Mouse (Mus musculus) midbrain, embryonic 15.5 days (tissue): ENCODE results near the gene Yaf2. TPM values are rescaled to one million over a fixed set of nuclear protein-coding genes. Genes with fewer than 3 reads are reported as not detected.
"Not testable (repeated sequence)": the region's sequence is repeated elsewhere in the genome, so short reads cannot be mapped to it uniquely, and the experiment has no call there.

ENCODE experiments used
- ATAC-seq: fragments of 200-750 bp; cut with Nextera tagmentation; replicated peaks from 2 replicates; pipeline ENCODE4 v1.8.0; 2017; ENCODE audit warnings: moderate TSS enrichment
- H3K27ac ChIP-seq: fragments of 300-500 bp; sonication (generic); 2 replicates; pipeline ENCODE4 v1.5.1; 2015; ENCODE audit warnings: mild to moderate bottlenecking, inconsistent platforms
- H3K27me3 ChIP-seq: fragments of 300-500 bp; sonication (generic); replicated peaks from 2 replicates; pipeline ENCODE4 v1.6.1; 2015; ENCODE audit warnings: inconsistent platforms
- H3K36me3 ChIP-seq: fragments of 300-500 bp; sonication (generic); replicated peaks from 2 replicates; pipeline ENCODE4 v1.6.1; 2015; ENCODE audit warnings: inconsistent platforms
- H3K4me1 ChIP-seq: fragments of 300-500 bp; sonication (generic); 2 replicates; pipeline ENCODE4 v1.6.1; 2015; ENCODE audit warnings: inconsistent platforms
- H3K4me2 ChIP-seq: fragments of 300-500 bp; sonication (generic); 2 replicates; pipeline ENCODE4 v1.6.1; 2015; ENCODE audit warnings: inconsistent platforms, mild to moderate bottlenecking, moderate library complexity
- H3K4me3 ChIP-seq: fragments of 300-500 bp; sonication (generic); 2 replicates; pipeline ENCODE4 v1.5.1; 2015; ENCODE audit warnings: mild to moderate bottlenecking, inconsistent platforms
- H3K9ac ChIP-seq: fragments of 300-500 bp; sonication (generic); 2 replicates; pipeline ENCODE4 v1.6.1; 2015; ENCODE audit warnings: mild to moderate bottlenecking, inconsistent platforms
- H3K9me3 ChIP-seq: fragments of 300-500 bp; sonication (generic); 2 replicates; pipeline ENCODE4 v1.6.1; 2016; ENCODE audit warnings: inconsistent platforms
- WGBS: fragments of 180-500 bp; shearing (Covaris S2); methylation state at CpG from one replicate; pipeline ENCODE4 v1.1.7; 2015; ENCODE audit warnings: mixed read lengths; 5-methylcytosine and 5-hydroxymethylcytosine counted together
- polyA plus RNA-seq: library from polyadenylated mRNA; unstranded; fragments of >200 nt; fragmentation: Nextera tagmentation; extraction: Ambion mirVana; gene quantifications from 2 replicates; pipeline ENCODE4 v1.2.1, GENCODE M21; 2015

Gene Yaf2
- polyA plus RNA-seq, 1 experiment from 2014 or later: 121 TPM

DNA sequence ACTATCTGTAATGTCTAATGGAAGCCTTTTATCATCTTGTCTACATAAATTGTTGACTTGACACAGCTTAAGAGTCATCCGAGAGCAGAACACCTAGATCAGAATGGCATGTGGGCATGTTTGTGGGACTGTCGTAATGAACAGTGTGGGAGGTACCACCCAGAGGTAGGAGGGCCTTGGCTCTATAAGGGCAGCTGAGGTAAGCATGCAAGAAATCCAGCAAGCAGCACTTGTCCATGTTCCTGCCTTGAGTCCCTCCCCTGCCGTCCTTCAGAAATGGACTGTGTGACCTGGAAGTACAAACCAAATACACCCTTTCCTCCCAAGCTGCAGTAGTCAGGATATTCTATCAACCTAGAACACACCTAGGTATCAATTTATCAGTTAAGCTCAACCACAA is 71.5 kb downstream of the Yaf2 start:
- no peak for ATAC-seq
- WGBS: 82% methylated on average over 3 of the region's 3 CpGs
- no peak overlapping the region for H3K4me2 ChIP-seq

DNA sequence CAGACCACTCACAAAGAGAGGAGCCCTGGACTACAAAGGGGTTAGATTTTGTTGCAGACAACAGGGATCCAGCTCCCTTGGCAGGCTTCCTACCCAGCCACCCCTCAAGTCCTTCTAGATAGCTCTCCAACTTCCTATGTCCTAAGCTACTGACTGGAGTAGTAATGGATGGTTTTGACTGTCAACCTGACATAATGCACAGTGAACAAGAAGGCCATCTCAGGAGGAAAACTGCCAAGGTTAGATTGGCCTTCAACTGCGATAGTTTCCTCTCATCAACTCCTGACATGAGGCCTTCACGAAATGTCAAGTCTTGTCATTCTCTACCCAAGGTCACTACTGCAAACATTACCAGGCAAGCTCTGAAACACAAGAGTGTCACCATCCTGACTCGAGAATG is 72.5 kb downstream of the Yaf2 start:
- no peak overlapping the region for H3K4me3 ChIP-seq
- no peak for ATAC-seq
- 95% methylated on average over 3 of the region's 3 CpGs for WGBS
- no peaks in the 10 kb centered on the region for H3K9me3 ChIP-seq
- H3K4me2 ChIP-seq: no peak overlapping the region
- H3K9ac ChIP-seq: no peak overlapping the region
- no peaks in the 10 kb centered on the region for H3K27me3 ChIP-seq
- H3K27ac ChIP-seq: no peak overlapping the region
- no peaks in the 10 kb centered on the region for H3K36me3 ChIP-seq
- H3K4me1 ChIP-seq: no peaks in the 10 kb centered on the region

More for the DNA sequence above, 71.5 kb downstream of the Yaf2 start:
- Histone ChIP-seq H3K27me3 (no peaks in the 10 kb centered on the region), H3K9me3 (no peaks in the 10 kb centered on the region), H3K27ac (no peak overlapping the region), H3K4me1 (no peaks in the 10 kb centered on the region), H3K4me3 (no peak overlapping the region), H3K9ac (no peak overlapping the region), H3K36me3 (no peaks in the 10 kb centered on the region)

DNA sequence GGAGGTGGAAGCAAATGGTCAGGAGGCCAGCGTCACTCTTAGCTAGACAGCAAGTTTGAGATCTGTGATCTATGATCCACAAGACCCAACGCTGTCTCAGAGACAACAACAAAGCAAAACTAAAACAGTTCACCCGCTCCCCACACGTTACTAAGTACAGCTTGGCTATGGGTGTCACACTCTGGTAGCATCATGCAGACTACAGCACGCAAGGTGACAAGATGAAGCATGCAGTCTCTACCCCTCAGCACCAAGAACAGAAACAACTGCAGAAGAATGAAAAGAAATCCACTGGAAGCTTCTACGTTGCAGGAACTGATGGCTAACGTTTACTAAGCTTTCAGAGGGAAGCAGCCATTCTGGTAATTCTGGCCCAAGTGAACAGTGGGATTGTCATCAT is 73.2 kb downstream of the Yaf2 start:
- WGBS: 81% methylated on average over 7 of the region's 7 CpGs
- Histone ChIP-seq H3K36me3 (no peaks in the 10 kb centered on the region; the same call in 1 of the 2 replicates), H3K27ac (no peak overlapping the region), H3K4me3 (no peak overlapping the region), H3K27me3 (no peaks in the 10 kb centered on the region), H3K9me3 (no peaks in the 10 kb centered on the region), H3K4me1 (no peaks in the 10 kb centered on the region), H3K4me2 (no peak overlapping the region), H3K9ac (no peak overlapping the region)
- no peak for ATAC-seq

DNA sequence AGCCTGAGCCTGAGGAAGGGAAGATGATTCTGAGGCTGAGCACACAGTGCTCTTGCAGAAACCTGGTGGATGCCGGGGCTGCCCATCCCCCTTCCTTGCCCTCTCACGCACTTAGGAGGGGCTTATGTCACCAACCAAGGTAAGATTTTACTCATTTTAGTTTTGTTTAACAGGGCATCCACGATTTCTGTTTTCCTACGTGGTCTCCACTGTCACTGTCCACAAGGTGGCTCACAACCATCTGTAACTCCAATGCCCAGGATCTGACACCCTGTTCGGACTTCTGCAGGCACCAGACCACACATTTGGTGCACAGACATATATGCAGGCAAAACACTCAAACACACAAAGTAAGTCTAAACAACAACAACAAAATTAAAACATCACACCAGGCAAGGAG is 73.9 kb downstream of the Yaf2 start:
- no peak overlapping the region for H3K4me2 ChIP-seq
- H3K4me1 ChIP-seq: no peaks in the 10 kb centered on the region
- no peak overlapping the region for H3K27ac ChIP-seq
- no peaks in the 10 kb centered on the region for H3K9me3 ChIP-seq
- WGBS: 68% methylated on average over 5 of the region's 5 CpGs
- H3K27me3 ChIP-seq: no peaks in the 10 kb centered on the region
- H3K4me3 ChIP-seq: no peak overlapping the region
- no peak overlapping the region for H3K9ac ChIP-seq
- no peaks in the 10 kb centered on the region; the same call in 1 of the 2 replicates for H3K36me3 ChIP-seq
- no peak for ATAC-seq

DNA sequence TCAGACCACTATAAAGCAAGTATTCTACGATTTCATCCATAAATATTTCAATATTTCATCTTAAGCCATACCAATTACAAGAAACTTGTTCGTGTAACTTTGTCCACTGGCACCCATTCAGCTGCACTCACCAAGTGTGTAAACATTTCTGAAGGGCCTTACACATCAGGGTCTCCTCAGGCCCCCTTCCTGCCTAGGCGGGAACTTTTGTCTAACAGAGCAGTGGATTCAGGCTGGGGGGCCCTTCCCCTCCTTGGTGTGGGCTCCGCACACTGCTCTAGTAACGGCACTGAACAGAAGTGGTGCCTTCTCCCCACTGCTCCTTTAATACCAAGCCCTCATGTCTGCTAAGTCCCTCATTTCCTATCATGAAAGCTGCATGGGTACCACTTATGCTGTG is 74.5 kb downstream of the Yaf2 start:
- Histone ChIP-seq H3K36me3 (no peaks in the 10 kb centered on the region; the same call in 1 of the 2 replicates), H3K4me2 (no peak overlapping the region), H3K9ac (no peak overlapping the region), H3K27me3 (no peaks in the 10 kb centered on the region), H3K4me1 (no peaks in the 10 kb centered on the region), H3K27ac (no peak overlapping the region), H3K4me3 (no peak overlapping the region), H3K9me3 (no peaks in the 10 kb centered on the region)
- 92% methylated on average over 5 of the region's 5 CpGs for WGBS
- ATAC-seq: no peak

DNA sequence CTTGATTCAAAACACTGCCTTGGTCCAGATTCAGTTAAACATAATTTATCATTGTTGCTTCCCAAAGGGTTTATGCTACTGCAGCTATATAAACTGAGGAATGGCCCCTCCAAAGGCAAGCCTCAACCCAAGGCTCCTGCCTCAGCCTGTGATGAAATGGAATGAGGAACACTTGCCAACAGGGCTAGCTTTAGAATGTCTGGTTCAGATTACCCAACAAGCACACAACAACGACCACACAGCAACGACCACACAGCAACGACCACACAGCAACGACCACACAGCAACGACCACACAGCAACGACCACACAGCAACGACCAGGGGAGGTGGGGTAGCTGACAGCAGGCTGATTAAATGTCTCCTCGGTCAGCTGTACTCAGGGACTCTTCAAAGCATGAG is 76.8 kb downstream of the Yaf2 start:
- H3K27ac ChIP-seq: no peak overlapping the region
- H3K9ac ChIP-seq: no peak overlapping the region
- peaks cover 3% of the 10 kb centered on the region; the same call in 1 of the 2 replicates for H3K36me3 ChIP-seq
- no peak for ATAC-seq
- no peaks in the 10 kb centered on the region for H3K27me3 ChIP-seq
- H3K4me2 ChIP-seq: no peak overlapping the region
- WGBS: 77% methylated on average over 8 of the region's 8 CpGs
- no peaks in the 10 kb centered on the region for H3K9me3 ChIP-seq
- H3K4me1 ChIP-seq: no peaks in the 10 kb centered on the region
- H3K4me3 ChIP-seq: no peak overlapping the region

DNA sequence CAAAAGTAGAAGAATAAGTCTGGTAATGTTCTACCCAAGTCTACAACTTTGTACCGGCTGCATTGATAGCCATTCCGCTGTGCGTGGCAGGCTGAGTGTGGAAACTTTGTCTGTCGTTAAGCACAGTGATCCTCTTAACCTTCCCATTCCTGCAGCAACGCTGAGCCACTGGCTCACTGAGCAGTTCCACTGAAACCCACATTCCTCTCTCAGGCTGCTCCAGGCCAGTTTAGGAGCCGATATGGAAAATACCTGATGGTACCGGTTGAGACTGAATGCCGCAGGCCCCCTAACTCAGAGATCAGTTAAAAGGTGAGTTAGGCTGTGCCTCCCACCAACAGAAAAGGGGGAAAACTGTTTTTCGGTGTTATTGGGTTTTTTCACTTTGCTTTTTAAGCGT is 81.4 kb downstream of the Yaf2 start:
- ATAC-seq: no peak
- no peak overlapping the region for H3K4me3 ChIP-seq
- WGBS: 81% methylated on average over 10 of the region's 10 CpGs
- no peak overlapping the region for H3K4me2 ChIP-seq
- H3K36me3 ChIP-seq: peaks cover 6% of the 10 kb centered on the region; the same call in 1 of the 2 replicates
- H3K27me3 ChIP-seq: no peaks in the 10 kb centered on the region
- H3K9ac ChIP-seq: no peak overlapping the region
- H3K4me1 ChIP-seq: no peaks in the 10 kb centered on the region
- H3K27ac ChIP-seq: no peak overlapping the region
- H3K9me3 ChIP-seq: no peaks in the 10 kb centered on the region

DNA sequence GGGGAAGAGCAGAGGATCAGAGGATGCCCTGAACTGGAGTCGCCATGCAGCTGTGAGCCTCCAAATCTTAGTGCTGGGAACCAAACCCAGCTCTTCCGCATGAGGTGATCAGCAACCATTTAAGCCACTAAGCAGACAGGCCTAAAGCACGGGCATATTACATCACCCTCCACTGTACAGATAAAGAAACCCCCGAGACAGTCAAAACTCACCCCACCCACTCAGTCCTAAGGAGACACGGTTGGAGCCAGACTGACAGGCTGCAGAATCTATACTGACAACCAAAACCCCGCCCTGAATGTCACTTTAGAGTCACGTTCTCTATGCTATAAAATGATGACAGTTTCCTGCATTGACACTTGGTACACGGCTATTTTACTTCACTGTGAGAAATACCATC is 83.6 kb downstream of the Yaf2 start:
- Histone ChIP-seq H3K4me2 (no peak overlapping the region), H3K27me3 (no peaks in the 10 kb centered on the region), H3K9me3 (no peaks in the 10 kb centered on the region), H3K36me3 (peaks cover 6% of the 10 kb centered on the region; the same call in 1 of the 2 replicates), H3K9ac (no peak overlapping the region), H3K27ac (no peak overlapping the region), H3K4me3 (no peak overlapping the region), H3K4me1 (no peaks in the 10 kb centered on the region)
- ATAC-seq: no peak
- WGBS: 86% methylated on average over 8 of the region's 8 CpGs

DNA sequence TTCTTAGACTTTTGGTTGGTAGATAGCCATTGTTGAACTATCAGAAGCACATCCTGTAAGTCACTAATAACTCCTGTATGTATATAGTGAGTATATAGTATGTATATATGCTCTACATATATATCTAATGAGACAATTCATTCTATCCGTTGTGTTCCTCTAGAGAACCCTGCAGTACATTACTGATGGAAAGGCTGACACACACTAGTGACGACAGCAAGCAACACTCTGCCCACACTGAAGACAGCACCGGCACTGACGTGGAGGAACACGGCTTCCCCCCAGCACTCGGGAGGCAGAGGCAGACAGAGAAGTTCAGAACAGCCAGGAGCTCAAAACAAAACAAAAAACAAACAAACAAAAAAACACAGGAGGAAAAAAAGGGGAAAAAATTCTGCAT is 84.3 kb downstream of the Yaf2 start:
- H3K4me1 ChIP-seq: no peaks in the 10 kb centered on the region
- WGBS: 94% methylated on average over 6 of the region's 6 CpGs
- H3K36me3 ChIP-seq: 0 out of 2 replicates have a peak, but pooled peaks cover 6% of the 10 kb centered on the region
- no peak overlapping the region for H3K9ac ChIP-seq
- no peak overlapping the region for H3K4me2 ChIP-seq
- no peaks in the 10 kb centered on the region for H3K9me3 ChIP-seq
- no peak for ATAC-seq
- H3K4me3 ChIP-seq: no peak overlapping the region
- no peak overlapping the region for H3K27ac ChIP-seq
- H3K27me3 ChIP-seq: no peaks in the 10 kb centered on the region

DNA sequence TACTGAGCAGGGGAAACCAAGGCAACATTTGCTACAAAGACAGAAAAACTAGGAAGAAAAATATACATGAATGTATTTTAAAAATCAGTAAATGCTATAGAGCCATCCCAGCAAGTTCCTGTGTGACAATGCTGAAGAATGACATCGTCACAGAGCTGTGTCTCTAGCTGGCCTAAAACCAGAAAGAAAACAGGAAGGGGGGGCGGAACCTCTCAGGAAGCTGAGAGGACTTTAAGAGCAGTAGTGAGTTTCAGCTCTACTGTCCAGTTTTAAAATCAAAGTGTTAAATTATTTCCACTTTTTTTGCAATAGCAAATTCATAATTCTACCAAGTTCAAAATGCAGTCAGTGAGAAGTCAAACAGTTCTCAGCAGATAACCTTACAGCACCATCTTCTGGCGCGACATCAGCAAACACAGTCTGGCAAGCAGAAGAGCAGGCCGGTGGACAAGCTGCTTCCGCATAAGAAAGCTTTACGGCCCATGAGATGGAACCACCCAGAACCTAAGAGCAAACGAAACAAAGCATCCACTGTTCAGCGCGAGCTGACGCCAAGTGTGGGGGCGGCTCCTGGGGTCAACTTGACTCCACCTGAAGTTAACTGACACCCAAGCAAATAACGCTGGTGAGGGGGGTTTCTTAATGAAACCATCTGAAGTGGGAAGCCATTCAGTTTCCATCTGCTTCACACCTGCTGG is 85.0 kb downstream of the Yaf2 start:
- H3K4me2 ChIP-seq: no peak overlapping the region
- no peak overlapping the region for H3K9ac ChIP-seq
- no peak for ATAC-seq
- WGBS: 80% methylated on average over 13 of the region's 13 CpGs
- H3K4me1 ChIP-seq: no peaks in the 10 kb centered on the region
- no peaks in the 10 kb centered on the region for H3K27me3 ChIP-seq
- no peak overlapping the region for H3K27ac ChIP-seq
- H3K4me3 ChIP-seq: no peak overlapping the region
- H3K9me3 ChIP-seq: no peaks in the 10 kb centered on the region
- 0 out of 2 replicates have a peak, but pooled peaks cover 9% of the 10 kb centered on the region for H3K36me3 ChIP-seq

DNA sequence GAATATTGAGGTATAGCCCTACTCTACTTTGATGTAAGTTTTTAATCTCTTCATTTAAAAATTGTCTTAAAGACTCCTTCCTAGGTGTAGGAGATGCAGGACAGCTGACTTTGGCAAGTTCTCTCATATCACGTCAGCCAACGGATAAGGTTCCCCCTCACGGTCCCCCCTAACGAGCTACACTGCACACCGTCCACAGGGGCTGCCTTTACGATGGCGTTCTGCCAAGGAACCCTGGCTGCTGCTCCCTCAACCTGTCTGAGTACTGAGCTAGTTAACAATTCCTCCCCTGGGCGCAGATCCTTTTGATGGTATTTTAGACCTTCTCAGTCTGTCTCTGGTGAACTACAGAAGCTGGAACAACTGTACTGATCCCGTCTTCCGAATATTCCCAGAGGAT is 93.5 kb downstream of the Yaf2 start:
- Histone ChIP-seq H3K4me3 (no peak overlapping the region), H3K36me3 (0 out of 2 replicates have a peak, but pooled peaks cover 6% of the 10 kb centered on the region), H3K4me2 (no peak overlapping the region), H3K9me3 (no peaks in the 10 kb centered on the region), H3K4me1 (no peaks in the 10 kb centered on the region), H3K27me3 (no peaks in the 10 kb centered on the region), H3K9ac (no peak overlapping the region), H3K27ac (no peak overlapping the region)
- no peak for ATAC-seq
- 65% methylated on average over 10 of the region's 10 CpGs for WGBS

DNA sequence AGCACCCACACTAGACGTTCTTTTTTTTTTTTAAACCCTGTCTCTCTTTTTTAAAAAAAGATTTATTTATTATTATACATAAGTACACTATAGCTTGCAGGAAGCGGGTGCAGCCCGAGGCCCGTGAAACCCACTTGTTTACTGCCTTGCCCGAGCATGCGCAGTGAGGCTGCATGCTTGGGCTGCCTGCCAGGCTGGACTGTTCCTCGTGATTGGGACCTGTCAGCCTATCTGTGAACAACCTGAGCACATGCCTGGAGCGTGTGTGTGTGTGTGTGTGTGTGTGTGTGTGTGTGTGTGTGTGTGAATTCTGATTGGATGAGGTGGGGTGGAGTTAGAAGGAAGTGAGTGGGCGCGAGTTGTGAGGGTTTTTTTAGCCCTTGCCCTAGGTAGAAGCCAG is 100.3 kb downstream of the Yaf2 start:
- WGBS: 97% methylated on average over 10 of the region's 10 CpGs
- not testable (repeated sequence) for ATAC-seq, H3K27me3 ChIP-seq, H3K9me3 ChIP-seq, H3K9ac ChIP-seq, H3K4me3 ChIP-seq, H3K36me3 ChIP-seq, H3K4me1 ChIP-seq, H3K4me2 ChIP-seq, H3K27ac ChIP-seq
